Mouse (Mus musculus): ENCODE results near the gene Gpr153.

Gene Gpr153

GRCm38 (mm10) chr4:152264867-152265568 lies 9.0 kb upstream of the Gpr153 start:
- DNase-seq (ENCODE audit: low spot score), result no peak

- DNase-seq (ENCODE audit: low spot score), result no peak
These were observed 8.2 kb upstream of the Gpr153 start for GRCm38 (mm10) chr4:152265791-152266190.

GRCm38 (mm10) chr4:152266236-152266895 lies 7.7 kb upstream of the Gpr153 start:
- no peak for DNase-seq (ENCODE audit: low spot score)

GRCm38 (mm10) chr4:152267748-152268369 lies 6.2 kb upstream of the Gpr153 start:
- DNase-seq (ENCODE audit: low spot score), result no peak

DNA sequence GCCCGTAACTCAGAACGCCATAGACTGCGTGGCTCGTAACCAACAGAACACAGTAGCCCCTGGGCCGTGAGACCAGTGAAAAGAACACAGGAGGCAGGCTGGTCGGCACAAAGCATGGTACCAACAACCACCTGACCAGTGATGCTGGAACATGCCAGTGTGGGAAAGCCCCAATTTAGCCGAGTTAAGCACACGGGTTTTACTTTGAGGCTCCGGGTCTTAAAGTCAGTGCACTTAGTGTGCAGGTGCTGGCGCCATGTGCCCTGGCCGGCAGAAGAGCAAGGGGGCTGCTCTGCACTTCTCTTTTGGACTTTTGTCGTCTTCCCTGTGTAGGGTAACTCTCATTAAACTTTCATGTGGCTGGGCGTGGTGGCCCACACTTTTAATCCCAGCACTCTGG lies 4.1 kb upstream of the Gpr153 start:
- no peak for DNase-seq (ENCODE audit: low spot score)

GRCm38 (mm10) chr4:152270599-152270998 lies 3.4 kb upstream of the Gpr153 start:
- DNase-seq (ENCODE audit: low spot score), result no peak

GRCm38 (mm10) chr4:152271334-152271733 lies 2.7 kb upstream of the Gpr153 start:
- DNase-seq (ENCODE audit: low spot score), result no peak

- no peak for DNase-seq (ENCODE audit: low spot score)
These were observed 2.0 kb upstream of the Gpr153 start for GRCm38 (mm10) chr4:152272006-152272405.

DNA sequence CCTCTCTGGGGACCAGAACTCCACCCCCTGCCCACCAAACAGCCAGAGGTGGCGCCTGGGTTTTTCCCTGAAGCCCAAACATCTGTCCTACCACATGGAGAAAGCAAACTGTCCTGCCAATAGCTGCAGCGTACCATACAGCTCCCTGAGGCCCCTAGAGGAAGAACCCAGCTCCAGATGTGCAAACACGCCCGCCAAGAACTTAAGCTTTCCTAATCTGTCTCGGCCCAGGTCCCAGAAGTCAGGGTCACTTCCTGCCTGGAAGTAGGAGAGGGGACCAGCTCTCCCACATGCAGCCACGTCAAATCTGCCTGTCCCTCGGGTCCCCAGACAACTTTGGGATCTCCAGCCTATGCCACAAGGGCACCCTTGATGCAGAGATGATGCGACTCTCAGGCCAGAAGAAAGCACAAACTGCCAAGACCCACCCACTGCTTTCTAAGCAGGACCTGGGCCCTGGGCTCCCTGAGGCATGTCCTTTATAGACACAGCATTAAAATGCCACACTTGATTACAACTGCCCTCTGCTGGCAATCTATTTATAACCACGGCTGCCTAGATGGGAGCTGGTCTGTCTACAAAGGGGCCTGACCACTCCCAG lies 1.5 kb upstream of the Gpr153 start:
- DNase-seq (ENCODE audit: low spot score), result no peak

GRCm38 (mm10) chr4:152273191-152273590 lies 841 bp upstream of the Gpr153 start:
- no peak for DNase-seq (ENCODE audit: low spot score)

GRCm38 (mm10) chr4:152274681-152275131 lies 674 bp downstream of the Gpr153 start:
- DNase-seq (ENCODE audit: low spot score), result no peak

GRCm38 (mm10) chr4:152276389-152277347 lies 2.6 kb downstream of the Gpr153 start:
- DNase-seq (ENCODE audit: low spot score), result peak; percentile 72

DNA sequence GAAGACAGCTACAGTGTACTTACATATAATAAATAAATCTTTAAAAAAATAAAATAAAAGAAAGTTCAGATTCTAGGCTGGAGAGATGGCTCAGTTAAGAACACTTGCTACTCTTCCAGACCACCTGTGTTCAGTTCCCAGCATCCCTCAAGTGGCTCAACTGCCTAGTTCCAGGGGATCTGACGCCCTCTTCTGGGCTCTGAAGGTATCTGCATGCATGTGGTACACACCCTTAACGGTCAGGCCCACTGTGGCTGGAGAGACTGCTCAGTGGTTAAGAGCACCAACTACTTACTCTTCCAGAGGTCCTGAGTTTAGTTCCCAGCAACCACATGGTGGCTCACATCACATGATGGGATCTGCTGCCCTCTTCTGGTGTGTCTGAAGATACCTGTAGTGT lies 3.9 kb downstream of the Gpr153 start:
- DNase-seq (ENCODE audit: low spot score), result no peak

DNA sequence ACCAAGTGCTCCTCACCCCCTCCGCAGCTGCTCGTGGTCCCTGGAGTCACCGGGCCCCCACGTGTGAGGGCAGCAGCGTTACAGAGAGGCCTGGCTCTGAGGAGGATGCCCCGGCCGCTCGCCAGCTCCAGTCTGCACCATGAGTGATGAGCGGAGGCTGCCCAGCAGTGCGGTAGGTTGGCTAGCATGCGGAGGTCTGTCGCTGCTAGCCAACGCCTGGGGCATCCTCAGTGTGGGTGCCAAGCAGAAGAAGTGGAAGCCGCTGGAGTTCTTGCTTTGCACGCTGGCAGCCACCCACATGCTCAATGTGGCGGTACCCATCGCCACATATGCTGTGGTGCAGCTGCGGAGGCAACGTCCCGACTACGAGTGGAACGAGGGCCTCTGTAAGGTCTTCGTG lies 5.0 kb downstream of the Gpr153 start:
- no peak for DNase-seq (ENCODE audit: low spot score)

- no peak for DNase-seq (ENCODE audit: low spot score)
These were observed 7.6 kb downstream of the Gpr153 start for GRCm38 (mm10) chr4:152281601-152282000.

- DNase-seq (ENCODE audit: low spot score), result no peak
These were observed 8.7 kb downstream of the Gpr153 start for GRCm38 (mm10) chr4:152282721-152283120.

DNA sequence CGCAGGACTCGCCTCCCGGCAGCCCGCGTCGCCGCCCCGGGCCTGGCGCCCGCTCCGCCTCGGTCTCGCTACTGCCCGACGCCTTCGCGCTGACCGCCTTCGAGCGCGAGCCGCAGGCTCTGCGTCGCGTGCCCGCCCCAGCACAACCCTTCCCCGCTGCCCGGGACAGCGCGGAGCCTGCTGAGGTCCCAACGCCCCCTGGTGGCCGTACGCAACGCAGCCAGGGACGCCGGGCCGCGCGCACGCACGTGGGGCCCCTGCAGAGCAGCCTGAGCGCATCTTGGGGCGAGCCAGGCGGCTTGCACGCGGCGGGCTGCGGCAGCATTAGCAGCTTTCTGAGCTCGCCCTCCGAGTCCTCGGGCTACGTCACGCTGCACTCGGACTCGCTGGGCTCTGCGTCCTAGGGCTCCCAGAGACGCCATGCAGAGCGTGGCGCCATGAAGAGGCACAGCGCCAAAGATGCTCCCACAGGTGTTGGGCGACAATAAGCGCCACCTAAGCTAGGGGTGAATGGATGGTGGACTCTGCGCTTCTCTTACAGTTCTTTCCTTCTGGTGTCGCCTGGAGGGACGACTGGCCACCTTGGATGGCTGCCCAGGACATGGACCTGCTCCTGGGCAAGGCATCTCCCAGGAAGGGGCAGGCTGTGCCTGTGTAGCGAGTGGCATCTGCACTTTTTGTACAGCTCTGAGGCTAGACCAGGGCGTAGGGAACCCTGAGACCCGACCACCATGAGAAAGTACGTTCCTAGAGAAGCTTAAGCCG lies 9.3 kb downstream of the Gpr153 start:
- DNase-seq (ENCODE audit: low spot score), result peak; percentile 89

DNA sequence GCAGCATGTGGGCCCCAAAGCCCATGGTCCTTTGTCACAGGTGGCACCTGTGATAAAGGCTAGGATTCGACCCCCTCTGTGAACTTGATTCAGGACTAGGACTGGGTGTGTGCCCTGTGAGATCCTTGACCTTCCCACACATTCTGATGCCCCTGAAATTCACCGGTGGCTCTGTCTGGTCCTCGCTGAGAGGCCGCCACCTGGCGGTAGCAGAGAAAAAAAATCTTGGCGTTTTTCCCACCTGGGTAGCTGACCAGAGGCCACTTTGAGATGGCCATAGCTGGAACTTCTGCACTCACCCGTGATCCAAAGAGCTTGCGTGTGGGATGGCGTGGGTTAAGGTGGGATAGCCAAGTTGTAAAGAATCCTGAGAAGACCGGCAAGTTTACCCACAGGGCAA lies 11.5 kb downstream of the Gpr153 start:
- DNase-seq (ENCODE audit: low spot score), result peak; percentile 74

- DNase-seq (ENCODE audit: low spot score), result no peak
These were observed 12.2 kb downstream of the Gpr153 start for GRCm38 (mm10) chr4:152286183-152286582.

DNA sequence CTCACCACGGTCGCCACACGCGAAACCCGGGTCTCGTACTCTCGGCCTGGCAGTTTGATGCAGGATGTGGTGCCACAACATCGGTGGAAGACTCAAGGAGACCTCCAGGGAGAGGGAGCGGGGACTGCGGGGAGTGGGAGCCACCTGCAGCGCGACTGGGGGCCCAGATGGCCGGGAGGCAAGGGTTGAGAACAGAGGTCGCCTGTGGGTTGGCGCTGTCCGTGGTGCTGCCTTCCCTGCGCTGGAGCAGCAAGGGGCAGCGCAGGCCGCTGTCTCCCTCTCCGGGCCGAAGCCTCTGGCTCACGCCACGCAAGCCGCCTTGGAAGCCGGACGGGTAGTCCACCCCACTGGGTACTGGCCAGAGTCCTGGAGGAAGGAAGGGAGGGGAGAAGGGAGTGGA lies 12.9 kb downstream of the Gpr153 start:
- DNase-seq (ENCODE audit: low spot score), result peak; percentile 89
